Mouse (Mus musculus) liver, adult (tissue): ENCODE data around the gene Prr15l.

Experiments
- GATA4 ChIP-seq: IDR thresholded peaks from 2 replicates; pipeline ENCODE4 v1.6.1; 2014; ENCODE audit warnings: mild to moderate bottlenecking, low read length; ENCODE audit not compliant: insufficient replicate concordance

The Prr15l gene

GRCm38 (mm10) chr11:96912682-96913081 is 15.2 kb upstream of the Prr15l start:
- no peak for TF ChIP-seq GATA4

- no peak for TF ChIP-seq GATA4
Observed at GRCm38 (mm10) chr11:96916044-96916884, 11.6 kb upstream of the Prr15l start, which contains the start of gene Cdk5rap3. Gene Cdk5rap3, minus strand, starts transcription at chr11:96916496.

- TF ChIP-seq GATA4 = no peak
Observed at GRCm38 (mm10) chr11:96916885-96917396, 11.0 kb upstream of the Prr15l start.

GRCm38 (mm10) chr11:96917415-96917814 is 10.5 kb upstream of the Prr15l start:
- TF ChIP-seq GATA4 = no peak

- TF ChIP-seq GATA4 = no peak
Observed at GRCm38 (mm10) chr11:96919003-96919402, 8.9 kb upstream of the Prr15l start.

- TF ChIP-seq GATA4 = no peak
Observed at GRCm38 (mm10) chr11:96924861-96925260, 3.0 kb upstream of the Prr15l start.

GRCm38 (mm10) chr11:96925469-96926148 is 2.3 kb upstream of the Prr15l start:
- TF ChIP-seq GATA4 = no peak

- TF ChIP-seq GATA4 = no peak
Observed at GRCm38 (mm10) chr11:96926587-96926986, 1.3 kb upstream of the Prr15l start.

GRCm38 (mm10) chr11:96928691-96929090 is 787 bp downstream of the Prr15l start:
- no peak for TF ChIP-seq GATA4

- TF ChIP-seq GATA4 = no peak
Observed at GRCm38 (mm10) chr11:96929096-96929765, 1.3 kb downstream of the Prr15l start.

GRCm38 (mm10) chr11:96929766-96930331 is 1.9 kb downstream of the Prr15l start:
- no peak for TF ChIP-seq GATA4

- TF ChIP-seq GATA4 = no peak
Observed at GRCm38 (mm10) chr11:96931327-96932062, 3.6 kb downstream of the Prr15l start.

GRCm38 (mm10) chr11:96933562-96934276 is 5.8 kb downstream of the Prr15l start:
- no peak for TF ChIP-seq GATA4

- no peak for TF ChIP-seq GATA4
Observed at GRCm38 (mm10) chr11:96934921-96935356, 7.0 kb downstream of the Prr15l start.
